Mouse (Mus musculus) CH12.LX (cell line): Measurements from ENCODE around the gene Ptprg.

Experiments used
- CTCF ChIP-seq, 2 experiments: IDR thresholded peaks in 1 of 2; conservative IDR thresholded peaks in 1 of 2; 2 replicates each; pipeline ENCODE4 v1.5.1; 2011 to 2012; ENCODE audit warnings: low read depth in 2 of 2, low read length in 2 of 2, improper control_type of control experiment in 1 of 2, inconsistent platforms in 1 of 2, mild to moderate bottlenecking in 1 of 2, moderate library complexity in 1 of 2
- MAFK ChIP-seq: IDR thresholded peaks from 2 replicates; pipeline ENCODE4 v1.6.1; 2011; ENCODE audit warnings: low read length, improper control_type of control experiment; ENCODE audit not compliant: insufficient replicate concordance
- POLR2A ChIP-seq: IDR thresholded peaks from 2 replicates; pipeline ENCODE4 v1.6.1; 2011; ENCODE audit warnings: low read depth, mild to moderate bottlenecking, improper control_type of control experiment, low read length
- RCOR1 ChIP-seq: conservative IDR thresholded peaks from 2 replicates; pipeline ENCODE4 v1.6.1; 2012; ENCODE audit warnings: low read depth, mild to moderate bottlenecking, inconsistent platforms, low read length, improper control_type of control experiment

- no peak for TF ChIP-seq CTCF (conservative IDR thresholded peaks at IDR 0.05 in 1 of 2, IDR thresholded peaks at IDR 0.05 in 1 of 2; ENCODE audit: low read depth in 2 of 2, low read length in 2 of 2)
- no peak for TF ChIP-seq MAFK
- TF ChIP-seq POLR2A, result no peak
- TF ChIP-seq RCOR1, result no peak
These were observed 84.3 kb downstream of the Ptprg start for GRCm38 (mm10) chr14:11637673-11638072.
